ENCODE assay signal across 7 mouse cellular contexts in the genomic region with DNA sequence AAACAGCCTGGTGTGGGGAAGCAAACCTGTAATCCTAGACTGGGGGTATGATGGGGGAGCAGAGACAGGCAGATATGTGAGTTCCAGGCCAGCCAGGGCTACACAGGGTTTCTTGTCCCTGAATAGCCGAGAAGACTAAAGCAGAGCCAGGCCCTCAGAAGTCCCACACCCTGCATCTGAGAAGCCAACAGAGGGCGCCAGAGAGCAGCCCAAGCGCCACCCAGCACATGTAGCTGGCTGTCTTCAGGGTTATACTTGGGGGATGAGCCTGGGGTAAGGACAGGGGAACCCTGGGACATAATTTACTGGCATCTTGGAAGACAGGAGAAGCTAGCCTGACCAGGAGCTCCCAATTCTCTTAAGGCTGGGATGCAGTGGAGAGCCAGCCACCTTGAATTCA. TPM values are rescaled to one million over a fixed set of nuclear protein-coding genes. Genes with fewer than 3 reads are reported as not detected.
DNase-seq lines count a peak whose midpoint lies in the region; ATAC-seq lines count a peak whose summit lies in the region.

No protein-coding gene starts in this region.

- H3K4me2 ChIP-seq in forebrain, embryonic 12.5 days = no peak overlapping the region

- no peak overlapping the region for H3K27ac ChIP-seq in forebrain, embryonic 12.5 days

- no peak overlapping the region for H3K9ac ChIP-seq in forebrain, embryonic 12.5 days

- peaks cover 34% of the 10 kb centered on the region for H3K4me1 ChIP-seq in forebrain, embryonic 12.5 days
- peaks cover 91% of the 10 kb centered on the region for H3K4me1 ChIP-seq in megakaryocyte, embryonic 14.5 days

- ATAC-seq in forebrain, embryonic 12.5 days (ENCODE audit: low FRiP score) = peak; percentile 63; the same call in 1 of the 2 replicates

- no peak overlapping the region for H3K4me3 ChIP-seq in forebrain, embryonic 12.5 days (replicated peaks)
- H3K4me3 ChIP-seq in megakaryocyte, embryonic 14.5 days (replicated peaks) = peak overlapping the region; percentile 76

- peaks cover 57% of the 10 kb centered on the region for H3K36me3 ChIP-seq in forebrain, embryonic 12.5 days (replicated peaks)
- H3K36me3 ChIP-seq in megakaryocyte, embryonic 14.5 days (replicated peaks; ENCODE audit: low read length) = peaks cover 59% of the 10 kb centered on the region

- 8% methylated on average over 3 of the region's 3 CpGs for WGBS in forebrain, embryonic 12.5 days

- peak; percentile 84 for DNase-seq in MN1 (ENCODE audit: low spot score)
- peak; percentile 73 for DNase-seq in c-Kit-negative CD71-positive TER-119-positive erythroid progenitor cells, embryonic 14.5 days (ENCODE audit: low read depth, low spot score)
- DNase-seq in heart, postnatal 4 days = peak; percentile 90
- peak; percentile 66 for DNase-seq in layer of hippocampus, postnatal 14 days (ENCODE audit: low spot score in 2 of 2)
- DNase-seq in spleen, adult 12 weeks (ENCODE audit: low spot score) = peak; percentile 58

- no peaks in the 10 kb centered on the region for H3K27me3 ChIP-seq in forebrain, embryonic 12.5 days
- no peaks in the 10 kb centered on the region for H3K27me3 ChIP-seq in megakaryocyte, embryonic 14.5 days (replicated peaks)

- no peaks in the 10 kb centered on the region for H3K9me3 ChIP-seq in forebrain, embryonic 12.5 days
- H3K9me3 ChIP-seq in megakaryocyte, embryonic 14.5 days = no peaks in the 10 kb centered on the region

RNA-seq across cellular contexts. Expression of a gene that starts 4.5 kb away (rescaled TPM):
- polyA plus RNA-seq in forebrain, embryonic 12.5 days (2016; fragmentation: Nextera tagmentation; extraction: Ambion mirVana) = 139 and 142 TPM in 2 replicates
- 10 to 100 TPM; 39.5 to 39.6 TPM for total RNA-seq in heart, postnatal 4 days (2021)
- total RNA-seq in layer of hippocampus, postnatal 14 days (2021) = 10 to 100 TPM; 17.3 to 18.1 TPM
- 21.6 and 33.2 TPM in 2 replicates for polyA plus RNA-seq in megakaryocyte, embryonic 14.5 days (2012; ENCODE audit: insufficient read depth, low replicate concordance)

RNA-seq across cellular contexts. Expression of a gene that starts 9.1 kb away (rescaled TPM):
- polyA plus RNA-seq in forebrain, embryonic 12.5 days (2016; fragmentation: Nextera tagmentation; extraction: Ambion mirVana) = 65.0 and 65.2 TPM in 2 replicates
- total RNA-seq in heart, postnatal 4 days (2021) = 100 to 1,000 TPM; 158 to 161 TPM
- 10 to 100 TPM; 88.1 to 93.8 TPM for total RNA-seq in layer of hippocampus, postnatal 14 days (2021)
- 20.3 and 30.8 TPM in 2 replicates for polyA plus RNA-seq in megakaryocyte, embryonic 14.5 days (2012; ENCODE audit: insufficient read depth, low replicate concordance)

RNA-seq across cellular contexts. Expression of a gene that starts 21.5 kb away (rescaled TPM):
- polyA plus RNA-seq in forebrain, embryonic 12.5 days (2016; fragmentation: Nextera tagmentation; extraction: Ambion mirVana) = 9.9 and 10.7 TPM in 2 replicates
- total RNA-seq in heart, postnatal 4 days (2021) = 1 to 10 TPM; 5.9 to 8.4 TPM
- total RNA-seq in layer of hippocampus, postnatal 14 days (2021) = 10 to 100 TPM; 42.5 to 48.4 TPM
- polyA plus RNA-seq in megakaryocyte, embryonic 14.5 days (2012; ENCODE audit: insufficient read depth, low replicate concordance) = 13.0 and 15.2 TPM in 2 replicates

RNA-seq across cellular contexts. Expression of a gene that starts 58.0 kb away (rescaled TPM):
- polyA plus RNA-seq in forebrain, embryonic 12.5 days (2016; fragmentation: Nextera tagmentation; extraction: Ambion mirVana) = 1.8 and 2.2 TPM in 2 replicates
- total RNA-seq in heart, postnatal 4 days (2021) = 10 to 100 TPM in 1 of 2 experiments, 1 to 10 TPM in 1; 8.8 to 10.2 TPM
- 1 to 10 TPM; 1.6 to 1.9 TPM for total RNA-seq in layer of hippocampus, postnatal 14 days (2021)
- polyA plus RNA-seq in megakaryocyte, embryonic 14.5 days (2012; ENCODE audit: insufficient read depth, low replicate concordance) = 1.6 and 4.7 TPM in 2 replicates

Comparison
In these comparisons a context has a peak if more than half of its experiments do, and no peak if none do; other contexts are left out.
1. RNA of a gene that starts 21.5 kb away (total RNA-seq): 42.5 to 48.4 TPM in layer of hippocampus, postnatal 14 days; 5.9 to 8.4 TPM in heart, postnatal 4 days; every median in the first group is over 4 times any median in the second.
2. Peak in every context shown above with its lines, with median percentiles within 50 percentile points of each other: DNase-seq.